Mouse (Mus musculus) liver, adult 2 months (tissue): ENCODE results near the gene Gtse1.

ENCODE experiments used
- CTCF ChIP-seq: fragments of 200-500 bp; IDR thresholded peaks from 2 replicates; pipeline ENCODE4 v1.5.1; 2011; ENCODE audit warnings: low read depth, low read length, control low read depth
- POLR2A ChIP-seq: fragments of 200-500 bp; IDR thresholded peaks from 2 replicates; pipeline ENCODE4 v1.6.1; 2011; ENCODE audit warnings: low read length, control low read depth; ENCODE audit not compliant: insufficient read depth; ENCODE audit errors: extremely low read depth

- TF ChIP-seq CTCF, result no peak
- no peak for TF ChIP-seq POLR2A
These were observed 14.5 kb upstream of the Gtse1 start for GRCm38 (mm10) chr15:85845071-85845470.
